Mouse (Mus musculus) neural tube, embryonic 15.5 days (tissue): ENCODE results near the gene Flt3l. TPM values are rescaled to one million over a fixed set of nuclear protein-coding genes. Genes with fewer than 3 reads are reported as not detected.

Experiments
- ATAC-seq: fragments of 200-750 bp; cut with Nextera tagmentation; 2 replicates; pipeline ENCODE4 v1.8.0; 2017; ENCODE audit warnings: mild to moderate bottlenecking, moderate TSS enrichment, moderate library complexity; ENCODE audit not compliant: low FRiP score
- H3K27ac ChIP-seq: fragments of 300-500 bp; sonication (generic); replicated peaks from 2 replicates; pipeline ENCODE4 v1.5.1; 2015; ENCODE audit warnings: mild to moderate bottlenecking, inconsistent platforms
- H3K27me3 ChIP-seq: fragments of 300-500 bp; sonication (generic); replicated peaks from 2 replicates; pipeline ENCODE4 v1.6.1; 2015; ENCODE audit warnings: inconsistent platforms
- H3K36me3 ChIP-seq: fragments of 300-500 bp; sonication (generic); 2 replicates; pipeline ENCODE4 v1.6.1; 2015; ENCODE audit warnings: inconsistent platforms
- H3K4me1 ChIP-seq: fragments of 300-500 bp; sonication (generic); 2 replicates; pipeline ENCODE4 v1.6.1; 2015; ENCODE audit warnings: inconsistent platforms
- H3K4me2 ChIP-seq: fragments of 300-500 bp; sonication (generic); 2 replicates; pipeline ENCODE4 v1.6.1; 2015; ENCODE audit warnings: inconsistent platforms, mild to moderate bottlenecking, moderate library complexity
- H3K4me3 ChIP-seq: fragments of 300-500 bp; sonication (generic); replicated peaks from 2 replicates; pipeline ENCODE4 v1.5.1; 2015; ENCODE audit warnings: mild to moderate bottlenecking, inconsistent platforms
- H3K9ac ChIP-seq: fragments of 300-500 bp; sonication (generic); replicated peaks from 2 replicates; pipeline ENCODE4 v1.6.1; 2015; ENCODE audit warnings: mild to moderate bottlenecking, inconsistent platforms
- H3K9me3 ChIP-seq: fragments of 300-500 bp; sonication (generic); replicated peaks from 2 replicates; pipeline ENCODE4 v1.6.1; 2016; ENCODE audit warnings: inconsistent platforms
- WGBS: fragments of 180-500 bp; shearing (Covaris S2); methylation state at CpG from one replicate; pipeline ENCODE4 v1.1.7; 2015; ENCODE audit warnings: mixed read lengths; 5-methylcytosine and 5-hydroxymethylcytosine counted together
- polyA plus RNA-seq: library from polyadenylated mRNA; unstranded; fragments of >200 nt; fragmentation: Nextera tagmentation; extraction: Ambion mirVana; gene quantifications from 2 replicates; pipeline ENCODE4 v1.2.1, GENCODE M21; 2015

The Flt3l gene
- polyA plus RNA-seq, 1 experiment from 2014 or later: 1.8 TPM

- Histone ChIP-seq H3K27ac (no peak overlapping the region), H3K36me3 (0 out of 2 replicates have a peak, but pooled peaks cover 3% of the 10 kb centered on the region), H3K27me3 (peaks cover 5% of the 10 kb centered on the region; the same call in 1 of the 2 replicates), H3K4me1 (peaks cover 11% of the 10 kb centered on the region), H3K9me3 (no peaks in the 10 kb centered on the region), H3K4me3 (no peak overlapping the region), H3K4me2 (no peak overlapping the region), H3K9ac (no peak overlapping the region)
- 74% methylated on average over 8 of the region's 8 CpGs for WGBS
- ATAC-seq: no peak
These were observed 3.9 kb upstream of the Flt3l start for GRCm38 (mm10) chr7:45139904-45140723.

GRCm38 (mm10) chr7:45138403-45138802 is 2.2 kb upstream of the Flt3l start:
- ATAC-seq: no peak
- H3K4me2 ChIP-seq: no peak overlapping the region
- 89% methylated on average over 1 of the region's 1 CpGs for WGBS

GRCm38 (mm10) chr7:45137171-45138006 is 1.2 kb upstream of the Flt3l start:
- H3K4me2 ChIP-seq: no peak overlapping the region

More at GRCm38 (mm10) chr7:45138403-45138802, 2.2 kb upstream of the Flt3l start:
- H3K4me1 ChIP-seq: peaks cover 11% of the 10 kb centered on the region
- no peak overlapping the region for H3K27ac ChIP-seq
- no peak overlapping the region for H3K9ac ChIP-seq
- no peak overlapping the region for H3K4me3 ChIP-seq
- H3K27me3 ChIP-seq: peaks cover 14% of the 10 kb centered on the region; the same call in 1 of the 2 replicates
- no peaks in the 10 kb centered on the region for H3K9me3 ChIP-seq
- H3K36me3 ChIP-seq: no peaks in the 10 kb centered on the region

GRCm38 (mm10) chr7:45135370-45135769 is 862 bp downstream of the Flt3l start:
- Histone ChIP-seq H3K9me3 (no peaks in the 10 kb centered on the region), H3K4me2 (peak overlapping the region; percentile 83), H3K27ac (no peak overlapping the region), H3K4me1 (peaks cover 11% of the 10 kb centered on the region), H3K9ac (no peak overlapping the region), H3K4me3 (peak overlapping the region; percentile 52), H3K36me3 (no peaks in the 10 kb centered on the region), H3K27me3 (peaks cover 14% of the 10 kb centered on the region; the same call in 1 of the 2 replicates)
- ATAC-seq: no peak
- 76% methylated on average over 3 of the region's 3 CpGs for WGBS

More at GRCm38 (mm10) chr7:45137171-45138006, 1.2 kb upstream of the Flt3l start:
- no peak overlapping the region for H3K4me3 ChIP-seq
- peaks cover 11% of the 10 kb centered on the region for H3K4me1 ChIP-seq
- H3K9ac ChIP-seq: no peak overlapping the region
- peaks cover 14% of the 10 kb centered on the region; the same call in 1 of the 2 replicates for H3K27me3 ChIP-seq
- H3K9me3 ChIP-seq: no peaks in the 10 kb centered on the region
- ATAC-seq: no peak
- WGBS: 84% methylated on average over 12 of the region's 12 CpGs
- no peaks in the 10 kb centered on the region for H3K36me3 ChIP-seq
- no peak overlapping the region for H3K27ac ChIP-seq

GRCm38 (mm10) chr7:45134544-45135026 is 1.6 kb downstream of the Flt3l start:
- WGBS: 13% methylated on average over 12 of the region's 12 CpGs
- ATAC-seq: no peak
- H3K9me3 ChIP-seq: no peaks in the 10 kb centered on the region

GRCm38 (mm10) chr7:45133446-45134159 is 2.6 kb downstream of the Flt3l start:
- Histone ChIP-seq H3K36me3 (no peaks in the 10 kb centered on the region), H3K4me3 (no peak overlapping the region), H3K27me3 (peaks cover 14% of the 10 kb centered on the region; the same call in 1 of the 2 replicates), H3K9me3 (no peaks in the 10 kb centered on the region), H3K9ac (no peak overlapping the region), H3K27ac (no peak overlapping the region), H3K4me1 (peaks cover 20% of the 10 kb centered on the region), H3K4me2 (no peak overlapping the region)
- WGBS: 80% methylated on average over 8 of the region's 8 CpGs
- no peak for ATAC-seq

More at GRCm38 (mm10) chr7:45134544-45135026, 1.6 kb downstream of the Flt3l start:
- Histone ChIP-seq H3K27me3 (peaks cover 14% of the 10 kb centered on the region; the same call in 1 of the 2 replicates), H3K4me2 (no peak overlapping the region), H3K4me1 (peaks cover 14% of the 10 kb centered on the region), H3K4me3 (no peak overlapping the region), H3K36me3 (no peaks in the 10 kb centered on the region), H3K9ac (no peak overlapping the region), H3K27ac (no peak overlapping the region)

- WGBS: 86% methylated on average over 11 of the region's 11 CpGs
These were observed 4.4 kb downstream of the Flt3l start for GRCm38 (mm10) chr7:45131850-45132249.

GRCm38 (mm10) chr7:45129776-45130512 is 6.3 kb downstream of the Flt3l start:
- ATAC-seq: no peak
- peaks cover 39% of the 10 kb centered on the region for H3K4me1 ChIP-seq
- peak overlapping the region; percentile 67 for H3K4me2 ChIP-seq
- H3K9me3 ChIP-seq: no peaks in the 10 kb centered on the region
- no peak overlapping the region for H3K9ac ChIP-seq
- WGBS: 49% methylated on average over 15 of the region's 15 CpGs
- H3K36me3 ChIP-seq: peaks cover 24% of the 10 kb centered on the region
- peak overlapping the region; percentile 95 for H3K27ac ChIP-seq
- peak overlapping the region; percentile 80; the same call in 1 of the 2 replicates for H3K4me3 ChIP-seq
- 0 out of 2 replicates have a peak, but pooled peaks cover 9% of the 10 kb centered on the region for H3K27me3 ChIP-seq

More at GRCm38 (mm10) chr7:45131850-45132249, 4.4 kb downstream of the Flt3l start:
- Histone ChIP-seq H3K9me3 (no peaks in the 10 kb centered on the region), H3K27ac (no peak overlapping the region), H3K4me2 (no peak overlapping the region), H3K4me1 (peaks cover 30% of the 10 kb centered on the region), H3K4me3 (no peak overlapping the region), H3K9ac (no peak overlapping the region), H3K27me3 (0 out of 2 replicates have a peak, but pooled peaks cover 9% of the 10 kb centered on the region), H3K36me3 (peaks cover 5% of the 10 kb centered on the region)
- no peak for ATAC-seq

- WGBS: under 1% methylated on average over 17 of the region's 17 CpGs
- Histone ChIP-seq H3K4me3 (peak overlapping the region; percentile 80), H3K9me3 (no peaks in the 10 kb centered on the region), H3K4me1 (peaks cover 44% of the 10 kb centered on the region), H3K27ac (peak overlapping the region; percentile 95), H3K4me2 (peak overlapping the region; percentile 67), H3K36me3 (peaks cover 24% of the 10 kb centered on the region), H3K27me3 (0 out of 2 replicates have a peak, but pooled peaks cover 4% of the 10 kb centered on the region), H3K9ac (peak overlapping the region; percentile 55)
- no peak for ATAC-seq
These were observed 6.9 kb downstream of the Flt3l start for GRCm38 (mm10) chr7:45129318-45129717.

GRCm38 (mm10) chr7:45128624-45129246 is 7.5 kb downstream of the Flt3l start, which contains the start of gene Rpl13a:
Gene Rpl13a (minus strand): TSS chr7:45128761.
- H3K27me3 ChIP-seq: 0 out of 2 replicates have a peak, but pooled peaks cover 3% of the 10 kb centered on the region
- ATAC-seq: peak; percentile 92
- WGBS: under 1% methylated on average over 48 of the region's 48 CpGs

More at GRCm38 (mm10) chr7:45128624-45129246, 7.5 kb downstream of the Flt3l start, which contains the start of gene Rpl13a:
- H3K36me3 ChIP-seq: peaks cover 24% of the 10 kb centered on the region
- peak within 1 kb of the TSS; percentile 70 for H3K4me2 ChIP-seq
- no peaks in the 10 kb centered on the region for H3K9me3 ChIP-seq
- peak within 1 kb of the TSS; percentile 80 for H3K4me3 ChIP-seq
- H3K4me1 ChIP-seq: peaks cover 44% of the 10 kb centered on the region
- H3K27ac ChIP-seq: peak within 1 kb of the TSS; percentile 95
- peak within 1 kb of the TSS; percentile 99 for H3K9ac ChIP-seq
